Mouse (Mus musculus) kidney, adult 2 months (tissue): Measurements from ENCODE around the gene Rnf114. TPM values are rescaled to one million over a fixed set of nuclear protein-coding genes. Genes with fewer than 3 reads are reported as not detected.
A peak's percentile ranks its signal among the peaks of the same experiment; 100 is the strongest.

Source experiments
- DNase-seq: peaks from one replicate; pipeline ENCODE4 v3.0.0; 2021
- H3K27ac ChIP-seq: fragments of 200-500 bp; 2 replicates; pipeline ENCODE4 v1.5.1; 2012; ENCODE audit warnings: low read depth, low read length, control low read depth, inconsistent platforms; ENCODE audit not compliant: insufficient read depth
- H3K27me3 ChIP-seq: fragments of 200-500 bp; replicated peaks from 2 replicates; pipeline ENCODE4 v1.6.1; 2012; ENCODE audit warnings: mild to moderate bottlenecking, moderate library complexity, low read length, inconsistent platforms; ENCODE audit not compliant: control insufficient read depth, insufficient read depth
- H3K36me3 ChIP-seq: fragments of 200-500 bp; 2 replicates; pipeline ENCODE4 v1.6.1; 2012; ENCODE audit warnings: mild to moderate bottlenecking, moderate library complexity, low read length, inconsistent platforms; ENCODE audit not compliant: control insufficient read depth, insufficient read depth
- H3K4me1 ChIP-seq: fragments of 200-500 bp; 2 replicates; pipeline ENCODE4 v1.6.1; 2011; ENCODE audit warnings: low read length; ENCODE audit not compliant: control insufficient read depth, insufficient read depth
- H3K4me3 ChIP-seq: fragments of 200-500 bp; 2 replicates; pipeline ENCODE4 v1.5.1; 2011; ENCODE audit warnings: mild to moderate bottlenecking, low read depth, low read length, control low read depth; ENCODE audit not compliant: insufficient read depth
- CTCF ChIP-seq: fragments of 200-500 bp; conservative IDR thresholded peaks from 2 replicates; pipeline ENCODE4 v1.5.1; 2011; ENCODE audit warnings: low read depth, mild to moderate bottlenecking, control low read depth, low read length, moderate library complexity, mixed read lengths; ENCODE audit not compliant: insufficient read depth, insufficient read length
- POLR2A ChIP-seq: fragments of 200-500 bp; IDR thresholded peaks from one replicate; pipeline ENCODE4 v1.6.1; 2011; ENCODE audit warnings: low read depth, low read length, control low read depth
- WGBS: fragments of 180-500 bp; shearing (Covaris S2); methylation state at CpG from one replicate; pipeline ENCODE4 v1.1.7; 2018; 5-methylcytosine and 5-hydroxymethylcytosine counted together
- polyA plus RNA-seq: library from polyadenylated mRNA; depleted of rRNA; stranded (reverse); fragments of >200 nt; gene quantifications from 2 replicates; pipeline ENCODE4 v1.2.3, GENCODE M21; 2012

Gene Rnf114
- polyA plus RNA-seq, 1 experiment = 98.2 TPM

GRCm38 (mm10) chr2:167492713-167493636 is 530 bp downstream of the Rnf114 start, which contains the start of gene Spata2:
TSS of gene Spata2 (minus strand) at chr2:167492887.
- H3K36me3 ChIP-seq = no peaks in the 10 kb centered on the region
- peak within 1 kb of the TSS; percentile 93 for H3K27ac ChIP-seq
- no peaks in the 10 kb centered on the region for H3K27me3 ChIP-seq
- WGBS = 1% methylated on average over 63 of the region's 63 CpGs
- peak; percentile 96 for DNase-seq
- H3K4me3 ChIP-seq = peak within 1 kb of the TSS; percentile 60
- peaks cover 12% of the 10 kb centered on the region for H3K4me1 ChIP-seq
- TF ChIP-seq CTCF (no peak), POLR2A (peak; percentile 43)

GRCm38 (mm10) chr2:167496437-167496836 is 4.0 kb downstream of the Rnf114 start:
- Histone ChIP-seq H3K27ac (no peak overlapping the region), H3K4me3 (no peak overlapping the region), H3K36me3 (no peaks in the 10 kb centered on the region), H3K27me3 (no peaks in the 10 kb centered on the region), H3K4me1 (peaks cover 6% of the 10 kb centered on the region; the same call in 1 of the 2 replicates)
- peak; percentile 32 for DNase-seq
- TF ChIP-seq CTCF = no peak
- no peak for TF ChIP-seq POLR2A
- WGBS = 78% methylated on average over 7 of the region's 7 CpGs

- Histone ChIP-seq H3K27me3 (no peaks in the 10 kb centered on the region), H3K4me1 (0 out of 2 replicates have a peak, but pooled peaks cover 3% of the 10 kb centered on the region), H3K27ac (no peak overlapping the region), H3K4me3 (no peak overlapping the region), H3K36me3 (no peaks in the 10 kb centered on the region)
- DNase-seq = peak; percentile 70
- TF ChIP-seq POLR2A (no peak), CTCF (peak; percentile 71)
- 79% methylated on average over 5 of the region's 5 CpGs for WGBS
Observed at GRCm38 (mm10) chr2:167497272-167497671, 4.8 kb downstream of the Rnf114 start.

- no peaks in the 10 kb centered on the region for H3K27me3 ChIP-seq
- TF ChIP-seq POLR2A = no peak
- TF ChIP-seq CTCF = no peak
- peaks cover 14% of the 10 kb centered on the region; the same call in 1 of the 2 replicates for H3K4me1 ChIP-seq
- H3K4me3 ChIP-seq = peak overlapping the region; percentile 89
- no peak for DNase-seq
- 39% methylated on average over 13 of the region's 13 CpGs for WGBS
- H3K27ac ChIP-seq = peak overlapping the region; percentile 94
- H3K36me3 ChIP-seq = no peaks in the 10 kb centered on the region
Observed at GRCm38 (mm10) chr2:167502554-167503252, 10.3 kb downstream of the Rnf114 start.

- Histone ChIP-seq H3K4me3 (peak overlapping the region; percentile 89), H3K36me3 (no peaks in the 10 kb centered on the region), H3K27me3 (no peaks in the 10 kb centered on the region), H3K27ac (peak overlapping the region; percentile 94), H3K4me1 (peaks cover 14% of the 10 kb centered on the region; the same call in 1 of the 2 replicates)
- TF ChIP-seq CTCF (no peak), POLR2A (no peak)
- WGBS = under 1% methylated on average over 85 of the region's 85 CpGs
- peak; percentile 91 for DNase-seq
Observed at GRCm38 (mm10) chr2:167503253-167503895, 10.9 kb downstream of the Rnf114 start.

- Histone ChIP-seq H3K4me3 (peak overlapping the region; percentile 89), H3K27me3 (no peaks in the 10 kb centered on the region), H3K4me1 (peaks cover 14% of the 10 kb centered on the region; the same call in 1 of the 2 replicates), H3K27ac (peak overlapping the region; percentile 74), H3K36me3 (no peaks in the 10 kb centered on the region)
- no peak for TF ChIP-seq CTCF
- TF ChIP-seq POLR2A = no peak
- DNase-seq = peak; percentile 93
- WGBS = 0% methylated on average over 32 of the region's 32 CpGs
Observed at GRCm38 (mm10) chr2:167503896-167504349, 11.5 kb downstream of the Rnf114 start.
